Mouse (Mus musculus): ENCODE measurements at regions not wholly inside any gene's neighbourhood (a gene's known extent, or its start where the extent isn't known, plus 50 kb on each side); places are given as distances from the start of the nearest gene placed in this dataset.

DNA sequence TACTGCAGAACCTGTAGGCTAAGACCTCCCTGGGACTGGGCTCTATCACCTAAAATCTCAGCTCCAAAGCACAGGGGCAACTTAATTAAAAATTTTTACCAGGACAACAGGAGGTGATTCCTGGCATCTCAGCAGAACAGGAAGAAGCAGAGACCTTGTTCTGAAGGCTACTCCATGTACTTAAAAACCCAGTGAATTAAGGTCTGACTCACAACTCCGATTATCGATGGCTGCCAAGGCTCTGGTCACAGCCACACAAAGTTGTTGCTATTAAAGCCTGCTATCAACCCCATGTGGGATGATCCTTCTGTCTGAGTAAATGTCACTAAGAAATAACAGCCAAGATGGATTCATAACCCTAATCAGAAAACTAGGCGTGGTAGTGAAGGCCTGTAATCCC lies 202.3 kb upstream of the Camk1g start:
- H3K9ac ChIP-seq (ENCODE audit: low read length) = no peak overlapping the region
- no peaks in the 10 kb centered on the region for H3K36me3 ChIP-seq (ENCODE audit: control insufficient read depth, insufficient read depth, low read length)
- no peak overlapping the region for H3K27ac ChIP-seq (replicated peaks; ENCODE audit: low read depth, low read length)
- no peak overlapping the region for H3K4me3 ChIP-seq (ENCODE audit: low read depth, low read length)
- 0 out of 2 replicates have a peak, but pooled peaks cover 3% of the 10 kb centered on the region for H3K4me1 ChIP-seq (ENCODE audit: control insufficient read depth, insufficient read depth, low read length)
- no peaks in the 10 kb centered on the region for H3K27me3 ChIP-seq (ENCODE audit: control insufficient read depth, insufficient read depth, low read length)
- no peak overlapping the region for H3K4me2 ChIP-seq (ENCODE audit: low read depth, severe bottlenecking)
- DNase-seq (ENCODE audit: low spot score) = no peak
- H3K9me3 ChIP-seq (ENCODE audit: control insufficient read depth, low read length) = no peaks in the 10 kb centered on the region
- WGBS = 94% methylated on average over 3 of the region's 3 CpGs
- ATAC-seq (ENCODE audit: insufficient number of reproducible peaks, low FRiP score, low TSS enrichment, low read depth) = no peak

DNA sequence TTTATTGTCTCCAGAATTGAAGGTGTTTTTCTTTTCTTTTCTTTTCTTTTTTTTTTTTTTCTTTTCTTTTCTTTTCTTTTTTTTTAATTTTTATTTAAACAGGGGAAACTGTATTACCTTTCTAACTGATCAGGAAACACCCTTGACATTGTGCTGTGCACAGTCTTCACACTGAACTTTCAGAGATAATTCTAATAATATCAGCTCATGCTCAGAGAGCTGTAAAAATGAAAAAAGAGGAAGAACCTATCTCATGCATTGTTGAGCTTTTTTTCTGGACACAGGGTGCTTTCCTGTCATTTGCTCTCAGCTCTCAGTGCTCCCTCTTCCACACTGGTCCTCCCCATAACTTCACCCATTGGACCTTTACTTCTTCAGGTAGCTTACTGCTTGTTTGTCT lies 201.0 kb upstream of the Camk1g start:
- Histone ChIP-seq H3K4me3 (ENCODE audit: low read depth, low read length) (no peak overlapping the region), H3K27me3 (ENCODE audit: control insufficient read depth, insufficient read depth, low read length) (no peaks in the 10 kb centered on the region), H3K4me1 (ENCODE audit: control insufficient read depth, insufficient read depth, low read length) (0 out of 2 replicates have a peak, but pooled peaks cover 3% of the 10 kb centered on the region), H3K9ac (ENCODE audit: low read length) (no peak overlapping the region), H3K27ac (replicated peaks; ENCODE audit: low read depth, low read length) (no peak overlapping the region), H3K9me3 (ENCODE audit: control insufficient read depth, low read length) (no peaks in the 10 kb centered on the region), H3K36me3 (ENCODE audit: control insufficient read depth, insufficient read depth, low read length) (no peaks in the 10 kb centered on the region), H3K4me2 (ENCODE audit: low read depth, severe bottlenecking) (no peak overlapping the region)
- DNase-seq (ENCODE audit: low spot score) (no peak), ATAC-seq (ENCODE audit: insufficient number of reproducible peaks, low FRiP score, low TSS enrichment, low read depth) (no peak)

DNA sequence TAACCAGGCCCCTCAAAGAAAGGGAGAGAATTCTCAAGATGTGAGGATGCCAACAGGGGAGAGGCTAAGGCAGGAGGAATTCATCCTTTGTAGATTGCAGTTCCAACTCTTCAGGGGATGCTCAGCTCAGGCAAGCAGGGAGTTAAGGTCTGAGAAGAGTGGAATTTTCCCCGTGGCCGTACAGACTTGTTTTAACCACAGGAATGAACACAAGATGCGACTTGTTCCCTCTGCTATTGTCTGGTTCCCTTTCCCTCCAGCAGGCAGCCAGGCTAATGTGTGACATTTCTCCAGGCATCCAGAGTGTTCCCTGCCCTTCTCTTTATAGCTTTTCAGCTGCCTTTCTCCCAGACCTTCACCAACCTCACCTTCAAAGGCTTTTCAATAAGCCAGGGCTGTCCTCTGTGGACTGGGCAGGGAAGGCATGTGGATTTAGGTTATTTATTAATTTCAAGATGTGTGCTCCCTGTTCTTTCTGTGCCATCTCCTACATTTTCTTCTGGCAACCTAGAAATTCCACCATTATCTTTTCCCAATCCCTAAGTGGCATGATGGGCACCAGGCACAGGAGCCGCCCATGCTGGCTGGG lies 198.6 kb upstream of the Camk1g start:
- Histone ChIP-seq H3K27ac (replicated peaks; ENCODE audit: low read depth, low read length) (no peak overlapping the region; the same call in 1 of the 2 replicates), H3K4me1 (ENCODE audit: control insufficient read depth, insufficient read depth, low read length) (0 out of 2 replicates have a peak, but pooled peaks cover 3% of the 10 kb centered on the region), H3K4me3 (ENCODE audit: low read depth, low read length) (no peak overlapping the region), H3K9ac (ENCODE audit: low read length) (no peak overlapping the region), H3K9me3 (ENCODE audit: control insufficient read depth, low read length) (no peaks in the 10 kb centered on the region), H3K4me2 (ENCODE audit: low read depth, severe bottlenecking) (no peak overlapping the region), H3K36me3 (ENCODE audit: control insufficient read depth, insufficient read depth, low read length) (no peaks in the 10 kb centered on the region), H3K27me3 (ENCODE audit: control insufficient read depth, insufficient read depth, low read length) (no peaks in the 10 kb centered on the region)
- WGBS = 57% methylated on average over 4 of the region's 4 CpGs
- no peak for DNase-seq (ENCODE audit: low spot score)
- no peak for ATAC-seq (ENCODE audit: insufficient number of reproducible peaks, low FRiP score, low TSS enrichment, low read depth)

DNA sequence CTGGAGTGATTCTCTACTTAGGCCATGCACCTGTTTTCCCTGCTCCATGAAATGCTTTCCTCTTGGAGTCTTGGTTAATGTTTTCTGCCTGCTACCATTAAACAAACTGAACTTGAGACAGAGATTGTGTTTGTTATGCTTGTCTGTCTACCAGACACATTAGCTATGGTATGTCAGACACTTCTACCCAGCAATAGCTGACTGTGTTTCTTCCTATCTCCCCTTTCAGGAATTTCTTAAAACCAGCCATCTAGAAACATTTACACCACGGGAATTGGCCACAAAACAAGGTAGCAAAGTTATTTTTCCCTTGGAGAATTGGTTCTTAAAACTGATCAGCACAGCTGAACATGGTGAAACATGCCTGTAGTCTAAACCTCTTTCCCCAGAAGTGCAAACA lies 197.1 kb upstream of the Camk1g start:
- no peaks in the 10 kb centered on the region for H3K9me3 ChIP-seq (ENCODE audit: control insufficient read depth, low read length)
- DNase-seq (ENCODE audit: low spot score) (no peak), ATAC-seq (ENCODE audit: insufficient number of reproducible peaks, low FRiP score, low TSS enrichment, low read depth) (no peak)
- H3K4me3 ChIP-seq (ENCODE audit: low read depth, low read length) = no peak overlapping the region
- H3K4me2 ChIP-seq (ENCODE audit: low read depth, severe bottlenecking) = no peak overlapping the region
- no peaks in the 10 kb centered on the region for H3K27me3 ChIP-seq (ENCODE audit: control insufficient read depth, insufficient read depth, low read length)
- no peak overlapping the region for H3K9ac ChIP-seq (ENCODE audit: low read length)
- WGBS = 59% methylated on average over 1 of the region's 1 CpGs
- H3K36me3 ChIP-seq (ENCODE audit: control insufficient read depth, insufficient read depth, low read length) = no peaks in the 10 kb centered on the region
- H3K4me1 ChIP-seq (ENCODE audit: control insufficient read depth, insufficient read depth, low read length) = 0 out of 2 replicates have a peak, but pooled peaks cover 3% of the 10 kb centered on the region
- no peak overlapping the region for H3K27ac ChIP-seq (replicated peaks; ENCODE audit: low read depth, low read length)

DNA sequence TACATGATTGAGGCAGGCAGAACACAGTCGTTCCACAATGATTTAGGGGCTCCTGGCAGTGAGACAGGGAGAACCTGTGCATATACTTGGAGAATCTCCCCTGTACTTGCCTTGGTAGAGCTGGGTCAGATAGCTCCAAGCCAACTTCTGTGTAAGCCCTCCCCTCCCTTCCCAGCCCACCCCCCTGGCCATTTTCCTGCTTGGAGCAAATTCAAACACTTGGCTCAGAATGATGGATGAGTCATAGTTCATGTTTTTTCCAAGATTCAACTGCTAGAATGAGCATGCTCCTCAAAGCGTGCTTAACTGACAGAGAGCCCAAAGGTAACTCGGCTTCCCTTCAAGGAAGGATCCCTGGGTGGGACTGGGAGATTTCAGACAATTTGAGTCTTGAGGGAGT lies 194.1 kb upstream of the Camk1g start:
- Histone ChIP-seq H3K27ac (replicated peaks; ENCODE audit: low read depth, low read length) (no peak overlapping the region), H3K4me3 (ENCODE audit: low read depth, low read length) (no peak overlapping the region), H3K9ac (ENCODE audit: low read length) (no peak overlapping the region), H3K36me3 (ENCODE audit: control insufficient read depth, insufficient read depth, low read length) (no peaks in the 10 kb centered on the region), H3K27me3 (ENCODE audit: control insufficient read depth, insufficient read depth, low read length) (no peaks in the 10 kb centered on the region), H3K4me1 (ENCODE audit: control insufficient read depth, insufficient read depth, low read length) (0 out of 2 replicates have a peak, but pooled peaks cover 2% of the 10 kb centered on the region), H3K9me3 (ENCODE audit: control insufficient read depth, low read length) (no peaks in the 10 kb centered on the region), H3K4me2 (ENCODE audit: low read depth, severe bottlenecking) (no peak overlapping the region)
- ATAC-seq (ENCODE audit: insufficient number of reproducible peaks, low FRiP score, low TSS enrichment, low read depth) (no peak), DNase-seq (ENCODE audit: low spot score) (no peak)
- 84% methylated on average over 3 of the region's 3 CpGs for WGBS

DNA sequence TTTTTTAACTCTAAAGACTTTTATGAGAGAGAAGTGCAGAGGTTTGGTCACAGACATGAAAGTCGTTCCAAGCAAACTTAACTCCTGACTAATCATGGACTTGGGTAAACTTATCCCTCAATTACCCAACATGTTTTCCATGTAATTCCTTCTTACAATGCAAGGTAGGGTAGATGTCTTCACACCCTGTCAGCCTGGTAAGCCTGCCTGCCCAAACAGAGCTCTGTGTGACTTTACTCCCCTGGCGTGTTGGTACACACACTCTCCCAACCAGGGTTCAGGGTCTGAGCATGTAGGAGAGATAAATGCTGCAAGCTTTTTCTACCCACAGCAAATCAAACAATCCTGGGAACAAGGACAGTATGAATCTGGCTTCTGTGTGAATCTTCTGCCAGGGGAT lies 192.1 kb upstream of the Camk1g start:
- Histone ChIP-seq H3K27ac (replicated peaks; ENCODE audit: low read depth, low read length) (no peak overlapping the region), H3K4me2 (ENCODE audit: low read depth, severe bottlenecking) (no peak overlapping the region), H3K27me3 (ENCODE audit: control insufficient read depth, insufficient read depth, low read length) (no peaks in the 10 kb centered on the region), H3K36me3 (ENCODE audit: control insufficient read depth, insufficient read depth, low read length) (no peaks in the 10 kb centered on the region), H3K9me3 (ENCODE audit: control insufficient read depth, low read length) (no peaks in the 10 kb centered on the region), H3K4me3 (ENCODE audit: low read depth, low read length) (no peak overlapping the region), H3K9ac (ENCODE audit: low read length) (no peak overlapping the region), H3K4me1 (ENCODE audit: control insufficient read depth, insufficient read depth, low read length) (peaks cover 7% of the 10 kb centered on the region; the same call in 1 of the 2 replicates)
- DNase-seq (ENCODE audit: low spot score) = no peak
- ATAC-seq (ENCODE audit: insufficient number of reproducible peaks, low FRiP score, low TSS enrichment, low read depth) = no peak
- 87% methylated on average over 2 of the region's 2 CpGs for WGBS

DNA sequence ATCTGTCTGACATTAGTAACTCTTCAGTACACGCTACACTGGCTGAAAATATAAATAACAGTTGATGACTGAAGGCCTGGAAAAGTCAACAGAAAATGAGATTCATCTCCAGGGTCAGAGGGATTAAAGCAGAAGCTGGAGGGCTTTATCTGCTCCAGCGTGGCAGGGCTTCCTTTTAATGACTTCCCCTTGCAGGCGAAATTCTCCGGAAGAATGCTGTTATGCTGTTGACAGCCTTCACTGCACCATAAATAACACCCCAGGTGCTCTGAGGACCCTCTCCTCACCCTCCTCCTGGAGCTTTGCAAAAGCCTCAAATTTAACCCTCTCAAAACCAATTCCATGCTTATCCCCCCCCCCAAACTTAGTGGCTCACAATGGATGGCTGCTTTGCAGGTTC lies 188.0 kb upstream of the Camk1g start:
- H3K27ac ChIP-seq (replicated peaks; ENCODE audit: low read depth, low read length) = no peak overlapping the region
- peak; percentile 51 for DNase-seq (ENCODE audit: low spot score)
- whole genome bisulfite sequencing = 5% methylated on average over 4 of the region's 4 CpGs

DNA sequence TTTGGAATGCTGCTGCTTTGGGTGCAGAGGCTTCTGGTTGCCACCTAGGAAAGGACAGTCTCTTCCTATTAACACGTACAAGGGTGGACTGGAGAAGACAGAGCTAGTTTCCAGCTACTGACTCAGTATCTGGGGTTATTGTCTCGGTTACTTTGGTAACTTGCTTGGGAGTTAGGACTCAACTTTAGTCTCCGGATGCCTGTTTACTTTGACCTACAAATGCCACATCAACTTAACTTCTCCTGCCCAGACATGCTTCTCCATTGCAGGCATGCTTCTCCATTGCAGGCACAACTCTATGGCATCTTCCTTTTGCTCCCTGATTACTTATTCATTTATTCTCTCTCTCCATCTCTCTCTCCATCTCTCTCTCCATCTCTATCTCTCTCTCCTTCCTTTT lies 184.6 kb upstream of the Camk1g start:
- peaks cover 15% of the 10 kb centered on the region for H3K4me1 ChIP-seq (ENCODE audit: control insufficient read depth, insufficient read depth, low read length)
- ATAC-seq (ENCODE audit: insufficient number of reproducible peaks, low FRiP score, low TSS enrichment, low read depth) = no peak

More for the DNA sequence above, 188.0 kb upstream of the Camk1g start:
- H3K27me3 ChIP-seq (ENCODE audit: control insufficient read depth, insufficient read depth, low read length) = no peaks in the 10 kb centered on the region
- no peaks in the 10 kb centered on the region for H3K9me3 ChIP-seq (ENCODE audit: control insufficient read depth, low read length)
- no peak overlapping the region for H3K9ac ChIP-seq (ENCODE audit: low read length)
- no peak overlapping the region for H3K4me3 ChIP-seq (ENCODE audit: low read depth, low read length)
- no peak overlapping the region for H3K4me2 ChIP-seq (ENCODE audit: low read depth, severe bottlenecking)
- no peak for ATAC-seq (ENCODE audit: insufficient number of reproducible peaks, low FRiP score, low TSS enrichment, low read depth)
- no peaks in the 10 kb centered on the region for H3K36me3 ChIP-seq (ENCODE audit: control insufficient read depth, insufficient read depth, low read length)
- peaks cover 7% of the 10 kb centered on the region; the same call in 1 of the 2 replicates for H3K4me1 ChIP-seq (ENCODE audit: control insufficient read depth, insufficient read depth, low read length)

DNA sequence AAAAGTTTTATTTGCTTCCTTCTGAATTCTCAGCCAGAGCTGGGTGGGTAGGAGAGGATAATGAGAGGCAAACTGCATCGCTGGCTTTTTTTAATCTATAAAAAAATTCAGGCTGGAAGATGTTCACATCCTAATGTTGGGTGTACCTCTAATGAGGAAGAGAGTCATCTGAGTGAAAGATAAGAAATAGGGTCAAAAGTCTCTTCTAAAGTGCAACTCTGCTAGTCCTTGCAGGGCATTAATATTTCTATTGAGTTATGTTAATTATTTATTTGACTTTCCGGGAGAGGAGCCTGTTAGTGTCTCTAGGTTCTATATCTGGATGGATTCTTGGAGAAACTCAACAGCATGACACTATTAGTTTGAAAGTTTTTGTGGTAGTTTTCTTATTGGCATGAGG lies 182.2 kb upstream of the Camk1g start:
- Histone ChIP-seq H3K9ac (ENCODE audit: low read length) (no peak overlapping the region), H3K36me3 (ENCODE audit: control insufficient read depth, insufficient read depth, low read length) (no peaks in the 10 kb centered on the region), H3K27me3 (ENCODE audit: control insufficient read depth, insufficient read depth, low read length) (no peaks in the 10 kb centered on the region), H3K27ac (replicated peaks; ENCODE audit: low read depth, low read length) (no peak overlapping the region), H3K9me3 (ENCODE audit: control insufficient read depth, low read length) (no peaks in the 10 kb centered on the region), H3K4me2 (ENCODE audit: low read depth, severe bottlenecking) (no peak overlapping the region), H3K4me3 (ENCODE audit: low read depth, low read length) (no peak overlapping the region), H3K4me1 (ENCODE audit: control insufficient read depth, insufficient read depth, low read length) (peaks cover 8% of the 10 kb centered on the region)
- DNase-seq (ENCODE audit: low spot score) = no peak
- no peak for ATAC-seq (ENCODE audit: insufficient number of reproducible peaks, low FRiP score, low TSS enrichment, low read depth)
- 80% methylated on average over 2 of the region's 2 CpGs for WGBS

More for the DNA sequence above, 184.6 kb upstream of the Camk1g start:
- Histone ChIP-seq H3K27me3 (ENCODE audit: control insufficient read depth, insufficient read depth, low read length) (no peaks in the 10 kb centered on the region), H3K4me3 (ENCODE audit: low read depth, low read length) (no peak overlapping the region), H3K27ac (replicated peaks; ENCODE audit: low read depth, low read length) (no peak overlapping the region), H3K9me3 (ENCODE audit: control insufficient read depth, low read length) (no peaks in the 10 kb centered on the region), H3K4me2 (ENCODE audit: low read depth, severe bottlenecking) (no peak overlapping the region), H3K36me3 (ENCODE audit: control insufficient read depth, insufficient read depth, low read length) (no peaks in the 10 kb centered on the region), H3K9ac (ENCODE audit: low read length) (no peak overlapping the region)
- WGBS = 78% methylated on average over 3 of the region's 3 CpGs
- no peak for DNase-seq (ENCODE audit: low spot score)
